Mouse (Mus musculus) liver, adult 2 months (tissue): ENCODE results near the gene Optc. TPM values are rescaled to one million over a fixed set of nuclear protein-coding genes. Genes with fewer than 3 reads are reported as not detected.

Experiments used
- DNase-seq: peaks from one replicate; pipeline ENCODE4 v3.0.0-alpha.2; 2011; ENCODE audit warnings: low read depth, low spot score; ENCODE audit errors: extremely low read depth
- H3K27ac ChIP-seq: fragments of 200-500 bp; replicated peaks from 2 replicates; pipeline ENCODE4 v1.5.1; 2012; ENCODE audit warnings: low read depth, mild to moderate bottlenecking, control low read depth, inconsistent platforms, low read length; ENCODE audit not compliant: insufficient read depth
- H3K27me3 ChIP-seq: fragments of 200-500 bp; 2 replicates; pipeline ENCODE4 v1.6.1; 2012; ENCODE audit warnings: mild to moderate bottlenecking, moderate library complexity, low read length, inconsistent platforms; ENCODE audit not compliant: control insufficient read depth, insufficient read depth
- H3K36me3 ChIP-seq: fragments of 200-500 bp; 2 replicates; pipeline ENCODE4 v1.6.1; 2012; ENCODE audit warnings: low read length, inconsistent platforms; ENCODE audit not compliant: control insufficient read depth, insufficient read depth
- H3K4me1 ChIP-seq: fragments of 200-500 bp; 2 replicates; pipeline ENCODE4 v1.6.1; 2011; ENCODE audit warnings: low read length; ENCODE audit not compliant: control insufficient read depth, insufficient read depth
- H3K4me3 ChIP-seq: fragments of 200-500 bp; 2 replicates; pipeline ENCODE4 v1.5.1; 2011; ENCODE audit warnings: low read depth, mild to moderate bottlenecking, control low read depth, low read length, moderate library complexity; ENCODE audit not compliant: insufficient read depth
- H3K79me2 ChIP-seq: fragments of 200-500 bp; 2 replicates; pipeline ENCODE4 v1.6.1; 2012; ENCODE audit warnings: inconsistent platforms, mild to moderate bottlenecking, low read length, moderate library complexity; ENCODE audit not compliant: control insufficient read depth, insufficient read depth
- H3K9ac ChIP-seq: fragments of 200-500 bp; 2 replicates; pipeline ENCODE4 v1.6.1; 2012; ENCODE audit warnings: low read depth, mild to moderate bottlenecking, control low read depth, inconsistent platforms, low read length
- CTCF ChIP-seq: fragments of 200-500 bp; IDR thresholded peaks from 2 replicates; pipeline ENCODE4 v1.5.1; 2011; ENCODE audit warnings: low read depth, low read length, control low read depth
- POLR2A ChIP-seq: fragments of 200-500 bp; IDR thresholded peaks from 2 replicates; pipeline ENCODE4 v1.6.1; 2011; ENCODE audit warnings: low read length, control low read depth; ENCODE audit not compliant: insufficient read depth; ENCODE audit errors: extremely low read depth
- WGBS: fragments of 180-500 bp; shearing (Covaris S2); methylation state at CpG from one replicate; pipeline ENCODE4 v1.1.7; 2018; 5-methylcytosine and 5-hydroxymethylcytosine counted together
- polyA plus RNA-seq: library from polyadenylated mRNA; depleted of rRNA; stranded (reverse); fragments of >200 nt; gene quantifications from 2 replicates; pipeline ENCODE4 v1.2.3, GENCODE M21; 2012
- total RNA-seq: library from RNA; depleted of rRNA; stranded (reverse); fragments of >200 nt; gene quantifications from 2 replicates; pipeline ENCODE4 v1.2.3, GENCODE M21; 2014

Optc gene
- total and polyA plus RNA-seq, 2 experiments, result not detected

DNA sequence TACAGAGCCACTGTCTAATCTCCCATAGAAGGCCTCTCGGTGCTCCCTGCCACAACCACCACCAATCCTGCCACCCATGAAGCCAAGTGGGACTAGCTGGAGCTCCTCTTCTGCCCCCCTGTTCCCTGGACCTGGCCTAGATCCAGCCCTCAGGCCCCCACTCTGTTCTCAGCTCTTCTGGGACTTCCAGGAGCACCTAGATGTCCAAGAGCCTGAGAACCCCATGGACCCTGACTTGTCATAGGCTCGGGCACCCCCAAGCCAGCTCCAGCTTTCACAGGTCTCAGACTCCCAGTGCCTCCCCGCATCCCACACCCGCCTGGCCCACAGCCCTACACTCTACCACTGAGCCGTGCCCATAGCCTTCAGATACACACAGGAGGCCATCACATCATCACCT is 15.3 kb upstream of the Optc start:
- TF ChIP-seq POLR2A (no peak), CTCF (no peak)
- DNase-seq, result no peak
- H3K9ac ChIP-seq, result no peak overlapping the region
- no peaks in the 10 kb centered on the region for H3K27me3 ChIP-seq
- H3K4me3 ChIP-seq, result no peak overlapping the region
- WGBS, result 98% methylated on average over 5 of the region's 5 CpGs
- H3K27ac ChIP-seq, result no peak overlapping the region
- H3K36me3 ChIP-seq, result no peaks in the 10 kb centered on the region
- H3K79me2 ChIP-seq, result no peaks in the 10 kb centered on the region
- peaks cover 3% of the 10 kb centered on the region; the same call in 1 of the 2 replicates for H3K4me1 ChIP-seq

DNA sequence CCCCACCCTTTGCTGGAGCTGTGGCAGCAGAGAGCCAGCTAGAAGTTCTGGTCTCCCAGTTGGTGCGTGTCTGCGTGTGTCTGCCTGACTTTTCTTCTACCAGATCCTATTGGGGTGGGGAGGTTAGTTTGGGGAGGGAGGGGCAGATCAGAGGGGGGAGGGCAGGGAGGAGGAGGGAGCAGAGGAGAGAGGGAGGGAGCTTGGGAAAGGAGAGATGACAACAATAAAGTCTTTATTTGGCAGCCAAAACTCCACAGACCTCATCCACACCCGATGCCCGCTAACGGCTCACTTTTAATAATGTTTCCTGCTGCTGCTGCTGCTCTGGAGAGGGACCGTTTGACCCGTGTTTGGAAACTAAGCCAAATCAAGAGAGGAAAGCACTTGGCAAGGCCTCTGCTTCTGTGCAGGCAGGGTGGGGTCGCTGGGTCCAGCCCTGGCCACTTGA is 13.5 kb upstream of the Optc start, which contains the start of gene Prelp:
Prelp (minus strand) TSS at position 111 of the 448 bp plus-strand sequence.
- Histone ChIP-seq H3K4me3 (peak within 1 kb of the TSS; percentile 56), H3K36me3 (no peaks in the 10 kb centered on the region)
- no peak for TF ChIP-seq CTCF
- TF ChIP-seq POLR2A, result no peak

DNA sequence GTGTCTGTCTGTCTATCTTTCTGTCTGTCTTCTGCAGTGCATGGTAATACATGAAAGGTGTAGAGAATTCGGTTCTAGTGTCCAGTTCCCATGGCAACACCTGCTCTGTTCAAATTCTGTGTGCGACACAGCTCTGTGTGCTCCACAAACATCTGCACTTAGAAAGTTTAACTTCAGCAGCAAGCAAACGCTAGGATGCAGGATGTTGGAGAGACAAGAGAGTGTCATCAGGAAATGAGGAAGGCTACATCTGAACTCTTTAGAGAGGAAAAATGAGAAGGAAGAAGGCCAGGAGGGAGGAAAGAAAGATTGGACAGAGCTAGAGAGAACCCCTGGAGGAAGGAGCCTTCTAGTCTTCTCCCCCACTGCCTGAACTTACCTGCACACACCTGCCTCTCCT is 13.1 kb upstream of the Optc start:
- H3K9ac ChIP-seq, result peak overlapping the region; percentile 60
- 49% methylated on average over 3 of the region's 3 CpGs for WGBS

More for the DNA sequence above, 13.5 kb upstream of the Optc start, which contains the start of gene Prelp:
- no peak for DNase-seq
- Histone ChIP-seq H3K4me1 (peaks cover 15% of the 10 kb centered on the region), H3K27ac (peak within 1 kb of the TSS; percentile 67), H3K9ac (peak within 1 kb of the TSS; percentile 60), H3K27me3 (no peaks in the 10 kb centered on the region), H3K79me2 (no peaks in the 10 kb centered on the region)
- 24% methylated on average over 8 of the region's 8 CpGs for WGBS

DNA sequence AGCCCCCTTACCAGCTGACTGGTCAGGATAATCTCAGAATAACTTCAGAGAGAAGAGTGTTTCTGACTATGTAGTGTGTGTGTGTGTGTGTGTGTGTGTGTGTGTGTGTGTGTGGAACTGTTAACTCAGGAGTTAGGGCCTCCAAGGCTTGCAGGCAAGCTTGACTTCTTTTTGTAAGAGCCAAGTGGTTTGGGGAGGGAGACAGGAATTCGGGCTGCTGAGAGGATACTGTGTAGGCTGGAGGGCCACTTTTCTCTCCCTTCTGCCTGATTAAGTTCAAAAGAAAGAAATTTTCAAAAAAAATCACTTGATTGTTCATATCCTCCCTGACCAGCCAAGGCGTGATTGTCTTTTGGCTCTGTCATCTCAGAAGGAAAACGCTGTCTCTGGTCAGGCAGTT is 12.6 kb upstream of the Optc start:
- peak overlapping the region; percentile 56 for H3K4me3 ChIP-seq
- no peak for DNase-seq
- peak overlapping the region; percentile 67 for H3K27ac ChIP-seq
- H3K4me1 ChIP-seq, result peaks cover 21% of the 10 kb centered on the region
- H3K36me3 ChIP-seq, result no peaks in the 10 kb centered on the region
- peak overlapping the region; percentile 60 for H3K9ac ChIP-seq
- no peaks in the 10 kb centered on the region for H3K27me3 ChIP-seq
- WGBS, result 74% methylated on average over 3 of the region's 3 CpGs
- TF ChIP-seq POLR2A, result no peak
- TF ChIP-seq CTCF, result no peak
- no peaks in the 10 kb centered on the region for H3K79me2 ChIP-seq

More for the DNA sequence above, 13.1 kb upstream of the Optc start:
- Histone ChIP-seq H3K36me3 (no peaks in the 10 kb centered on the region), H3K27me3 (no peaks in the 10 kb centered on the region), H3K79me2 (no peaks in the 10 kb centered on the region), H3K27ac (peak overlapping the region; percentile 67), H3K4me3 (peak overlapping the region; percentile 56), H3K4me1 (peaks cover 18% of the 10 kb centered on the region)
- TF ChIP-seq POLR2A (no peak), CTCF (no peak)
- no peak for DNase-seq

DNA sequence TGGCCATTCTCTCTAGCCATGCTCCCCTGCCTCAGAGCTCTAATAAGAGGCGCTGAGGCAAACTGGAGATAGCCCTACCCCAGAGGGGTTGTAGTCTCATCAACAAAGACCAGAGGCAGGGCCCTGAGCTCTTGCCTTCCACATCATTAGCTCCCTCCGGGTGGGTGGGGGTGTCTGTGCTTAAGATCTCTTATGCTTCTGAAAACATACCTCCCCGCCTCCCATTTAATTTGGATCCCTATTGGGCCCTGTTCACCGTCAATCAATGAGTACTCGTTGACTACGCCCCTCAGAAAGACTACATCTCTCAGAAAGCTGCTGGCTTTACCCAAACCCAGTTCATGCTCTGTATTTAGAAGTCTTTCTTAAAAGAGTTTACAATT is 10.3 kb upstream of the Optc start:
- H3K27ac ChIP-seq, result peak overlapping the region; percentile 84
- 76% methylated on average over 6 of the region's 6 CpGs for WGBS

DNA sequence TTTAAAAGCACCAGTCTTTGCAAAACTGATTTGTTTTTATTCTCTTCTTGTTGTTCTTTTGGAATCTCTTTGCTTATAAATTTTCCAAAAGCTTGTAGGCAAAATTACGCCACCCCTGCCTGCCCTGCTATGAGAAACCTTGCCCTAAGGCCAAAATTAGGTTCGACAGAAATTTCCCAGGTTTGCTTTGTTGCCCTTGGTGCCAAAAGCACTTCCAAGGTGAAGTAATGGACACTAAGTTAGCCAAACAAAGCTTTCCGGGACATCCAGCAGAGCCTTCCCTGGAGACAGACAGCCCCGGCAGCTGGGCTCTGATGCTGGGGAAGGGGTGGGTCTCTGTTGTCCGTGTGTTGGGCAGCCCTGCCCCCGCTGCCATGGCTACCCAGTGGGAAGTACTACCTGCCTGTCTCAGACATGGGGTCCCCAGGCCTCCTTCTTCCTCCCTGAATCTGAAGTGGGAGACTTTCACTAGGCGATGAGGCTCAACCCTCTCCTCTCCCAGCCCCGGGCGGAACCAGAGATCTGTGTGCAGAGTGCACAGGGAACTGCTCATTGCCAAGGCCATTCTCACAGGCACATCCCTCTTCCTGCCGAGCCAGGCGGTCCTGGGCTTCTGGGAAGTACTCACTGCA is 9.8 kb upstream of the Optc start:
- no peak for TF ChIP-seq POLR2A
- TF ChIP-seq CTCF, result no peak
- peak; percentile 89 for DNase-seq
- Histone ChIP-seq H3K9ac (peak overlapping the region; percentile 71), H3K4me1 (peaks cover 21% of the 10 kb centered on the region), H3K27ac (peak overlapping the region; percentile 84), H3K27me3 (no peaks in the 10 kb centered on the region), H3K4me3 (peak overlapping the region; percentile 51), H3K79me2 (no peaks in the 10 kb centered on the region), H3K36me3 (no peaks in the 10 kb centered on the region)
- 27% methylated on average over 11 of the region's 11 CpGs for WGBS

More for the DNA sequence above, 10.3 kb upstream of the Optc start:
- no peaks in the 10 kb centered on the region for H3K36me3 ChIP-seq
- peak overlapping the region; percentile 71; the same call in 1 of the 2 replicates for H3K9ac ChIP-seq
- no peak for TF ChIP-seq POLR2A
- no peak for TF ChIP-seq CTCF
- H3K4me1 ChIP-seq, result peaks cover 21% of the 10 kb centered on the region
- peak; percentile 33 for DNase-seq
- no peaks in the 10 kb centered on the region for H3K27me3 ChIP-seq
- H3K4me3 ChIP-seq, result peak overlapping the region; percentile 51
- no peaks in the 10 kb centered on the region for H3K79me2 ChIP-seq
